Mouse (Mus musculus) MEL (cell line): ENCODE measurements around the gene Ctns. TPM values are rescaled to one million over a fixed set of nuclear protein-coding genes. Genes with fewer than 3 reads are reported as not detected.

ENCODE experiments used
- DNase-seq: peaks from one replicate; pipeline ENCODE4 v3.0.0; 2011; ENCODE audit warnings: low read depth, low spot score
- H3K27ac ChIP-seq: 2 replicates; pipeline ENCODE4 v1.5.1; 2012; ENCODE audit warnings: low read depth, mild to moderate bottlenecking, control low read depth, low read length, moderate library complexity; ENCODE audit not compliant: control insufficient read depth
- H3K27me3 ChIP-seq, 2 experiments: fragments of 150-350 bp in 1 of 2; sonication (generic) in 1 of 2; 2 replicates each; pipeline ENCODE4 v1.6.1; 2012; ENCODE audit warnings: low read length in 2 of 2, mild to moderate bottlenecking in 2 of 2, improper control_type of control experiment in 1 of 2, moderate library complexity in 1 of 2; ENCODE audit not compliant: insufficient read depth in 2 of 2, control insufficient read depth in 1 of 2
- H3K36me3 ChIP-seq, 2 experiments: 2 replicates each; pipeline ENCODE4 v1.6.1; 2012 to 2014; ENCODE audit warnings: low read length in 2 of 2, improper control_type of control experiment in 1 of 2, inconsistent platforms in 1 of 2, mild to moderate bottlenecking in 1 of 2; ENCODE audit not compliant: insufficient read depth in 2 of 2, control insufficient read depth in 1 of 2
- H3K4me1 ChIP-seq, 2 experiments: fragments of 150-350 bp in 1 of 2; sonication (generic) in 1 of 2; 2 replicates each; pipeline ENCODE4 v1.6.1; 2012; ENCODE audit warnings: low read length in 2 of 2, improper control_type of control experiment in 1 of 2, mild to moderate bottlenecking in 1 of 2; ENCODE audit not compliant: insufficient read depth in 2 of 2, control insufficient read depth in 1 of 2
- H3K4me3 ChIP-seq, 2 experiments: fragments of 150-350 bp in 1 of 2; sonication (generic) in 1 of 2; 2 replicates each; pipeline ENCODE4 v1.5.1; 2012; ENCODE audit warnings: low read depth in 2 of 2, low read length in 2 of 2, mild to moderate bottlenecking in 2 of 2, moderate library complexity in 2 of 2, control low read depth in 1 of 2, improper control_type of control experiment in 1 of 2; ENCODE audit not compliant: control insufficient read depth in 1 of 2, insufficient read depth in 1 of 2
- H3K79me2 ChIP-seq: 2 replicates; pipeline ENCODE4 v1.6.1; 2012; ENCODE audit warnings: mild to moderate bottlenecking, low read length, moderate library complexity; ENCODE audit not compliant: control insufficient read depth, poor library complexity, insufficient read depth
- H3K9ac ChIP-seq: 2 replicates; pipeline ENCODE4 v1.6.1; 2012; ENCODE audit warnings: low read depth, mild to moderate bottlenecking, control low read depth, low read length, moderate library complexity; ENCODE audit not compliant: control insufficient read depth, poor library complexity, severe bottlenecking
- H3K9me3 ChIP-seq: fragments of 150-350 bp; sonication (generic); replicated peaks from 2 replicates; pipeline ENCODE4 v1.6.1; 2012; ENCODE audit warnings: mild to moderate bottlenecking, low read length, improper control_type of control experiment, moderate library complexity; ENCODE audit not compliant: insufficient read depth
- BHLHE40 ChIP-seq: IDR thresholded peaks from 2 replicates; pipeline ENCODE4 v1.6.1; 2012; ENCODE audit warnings: low read depth, mild to moderate bottlenecking, inconsistent platforms, low read length, improper control_type of control experiment, borderline replicate concordance
- CHD1 ChIP-seq: IDR thresholded peaks from 2 replicates; pipeline ENCODE4 v1.6.1; 2012; ENCODE audit warnings: low read depth, mild to moderate bottlenecking, inconsistent platforms, low read length, improper control_type of control experiment
- CHD2 ChIP-seq: IDR thresholded peaks from 2 replicates; pipeline ENCODE4 v1.6.1; 2011; ENCODE audit warnings: low read length, improper control_type of control experiment
- CTCF ChIP-seq, 3 experiments: IDR thresholded peaks in 2 of 3; conservative IDR thresholded peaks in 1 of 3; 2 replicates each; pipeline ENCODE4 v1.5.1; 2011 to 2012; ENCODE audit warnings: low read length in 3 of 3, low read depth in 2 of 3, mild to moderate bottlenecking in 2 of 3, improper control_type of control experiment in 1 of 3, inconsistent platforms in 1 of 3, mixed read lengths in 1 of 3, moderate library complexity in 1 of 3; ENCODE audit not compliant: control insufficient read depth in 1 of 3, insufficient read depth in 1 of 3, poor library complexity in 1 of 3, severe bottlenecking in 1 of 3
- E2F4 ChIP-seq: IDR thresholded peaks from 2 replicates; pipeline ENCODE4 v1.6.1; 2011; ENCODE audit warnings: low read depth, low read length, improper control_type of control experiment, borderline replicate concordance
- HCFC1 ChIP-seq: IDR thresholded peaks from 2 replicates; pipeline ENCODE4 v1.6.1; 2012; ENCODE audit warnings: low read depth, mild to moderate bottlenecking, inconsistent platforms, low read length, improper control_type of control experiment, moderate library complexity
- JUND ChIP-seq: IDR thresholded peaks from 2 replicates; pipeline ENCODE4 v1.6.1; 2011; ENCODE audit warnings: low read depth, mild to moderate bottlenecking, improper control_type of control experiment, low read length
- MAX ChIP-seq: IDR thresholded peaks from 2 replicates; pipeline ENCODE4 v1.6.1; 2011; ENCODE audit warnings: low read length, improper control_type of control experiment
- SIN3A ChIP-seq: IDR thresholded peaks from 2 replicates; pipeline ENCODE4 v1.6.1; 2012; ENCODE audit warnings: low read length, improper control_type of control experiment, inconsistent platforms
- SMC3 ChIP-seq: IDR thresholded peaks from 2 replicates; pipeline ENCODE4 v1.6.1; 2011; ENCODE audit warnings: low read depth, low read length, improper control_type of control experiment
- USF2 ChIP-seq, 2 experiments: IDR thresholded peaks; 2 replicates each; pipeline ENCODE4 v1.6.1; 2011 to 2012; ENCODE audit warnings: improper control_type of control experiment in 2 of 2, low read length in 2 of 2, borderline replicate concordance in 1 of 2, inconsistent platforms in 1 of 2, low read depth in 1 of 2, mild to moderate bottlenecking in 1 of 2; ENCODE audit not compliant: insufficient read depth in 1 of 2
- ZKSCAN1 ChIP-seq: IDR thresholded peaks from 2 replicates; pipeline ENCODE4 v1.6.1; 2012; ENCODE audit warnings: low read depth, mild to moderate bottlenecking, inconsistent platforms, low read length, improper control_type of control experiment, moderate library complexity
- ZMIZ1 ChIP-seq: IDR thresholded peaks from 2 replicates; pipeline ENCODE4 v1.6.1; 2012; ENCODE audit warnings: low read depth, mild to moderate bottlenecking, inconsistent platforms, low read length, improper control_type of control experiment, moderate library complexity
- polyA plus RNA-seq, 2 experiments: library from polyadenylated mRNA; stranded (reverse) in 1 of 2; unstranded in 1 of 2; fragments of >175 nt in 1 of 2; fragments of >200 nt in 1 of 2; gene quantifications; 2 replicates each; pipeline versions ENCODE4 v1.2.1 to v1.2.4; 2012; ENCODE audit warnings: low replicate concordance in 2 of 2, low read depth in 1 of 2; ENCODE audit not compliant: insufficient read length in 2 of 2, insufficient read depth in 1 of 2, missing spikeins in 1 of 2
- total RNA-seq: library from RNA; depleted of rRNA; stranded (reverse); fragments of 300-350 nt; gene quantifications from 2 replicates; pipeline ENCODE4 v1.2.3, GENCODE M21; 2012

The Ctns gene
- total and polyA plus RNA-seq, 3 experiments, result 5.4 to 9.4 TPM; not detected in 1

- Histone ChIP-seq H3K79me2 (no peaks in the 10 kb centered on the region), H3K9ac (no peak overlapping the region), H3K4me3 (no peak overlapping the region), H3K36me3 (no peaks in the 10 kb centered on the region), H3K27me3 (no peaks in the 10 kb centered on the region), H3K27ac (no peak overlapping the region), H3K4me1 (no peaks in the 10 kb centered on the region), H3K9me3 (no peaks in the 10 kb centered on the region)
- DNase-seq, result no peak
- TF ChIP-seq ZMIZ1 (no peak), SIN3A (no peak), E2F4 (no peak), HCFC1 (no peak), ZKSCAN1 (no peak), USF2 (IDR thresholded peaks at IDR 0.05; ENCODE audit: borderline replicate concordance in 1 of 2, insufficient read depth in 1 of 2, low read depth in 1 of 2, low read length in 2 of 2) (no peak), CHD2 (no peak), MAX (no peak), SMC3 (no peak), CHD1 (no peak)
These were observed 21.8 kb upstream of the Ctns start for GRCm38 (mm10) chr11:73220651-73221050.

- Histone ChIP-seq H3K9me3 (no peaks in the 10 kb centered on the region), H3K27ac (no peak overlapping the region), H3K4me1 (no peaks in the 10 kb centered on the region), H3K27me3 (no peaks in the 10 kb centered on the region), H3K9ac (no peak overlapping the region), H3K4me3 (no peak overlapping the region), H3K36me3 (no peaks in the 10 kb centered on the region), H3K79me2 (no peaks in the 10 kb centered on the region)
- peak; percentile 21 to 32 (median 24); a peak in 3 of 6 replicates for TF ChIP-seq CTCF (IDR thresholded peaks at IDR 0.05 in 2 of 3, conservative IDR thresholded peaks at IDR 0.05 in 1 of 3; ENCODE audit: control insufficient read depth in 1 of 3, insufficient read depth in 1 of 3, low read depth in 2 of 3, low read length in 3 of 3, poor library complexity in 1 of 3, severe bottlenecking in 1 of 3)
- TF ChIP-seq SMC3, result peak; percentile 21; the same call in 1 of the 2 replicates
- TF ChIP-seq BHLHE40, result no peak
- DNase-seq, result no peak
These were observed 20.8 kb upstream of the Ctns start for GRCm38 (mm10) chr11:73219671-73220070.

GRCm38 (mm10) chr11:73213956-73214355 is 15.1 kb upstream of the Ctns start:
- Histone ChIP-seq H3K4me1 (no peaks in the 10 kb centered on the region), H3K79me2 (no peaks in the 10 kb centered on the region), H3K9ac (no peak overlapping the region), H3K27me3 (no peaks in the 10 kb centered on the region), H3K9me3 (no peaks in the 10 kb centered on the region), H3K4me3 (no peak overlapping the region), H3K36me3 (no peaks in the 10 kb centered on the region), H3K27ac (no peak overlapping the region)
- no peak for DNase-seq
- TF ChIP-seq JUND (no peak), SMC3 (no peak)
